7 mouse cellular contexts compared by ENCODE assay signal in genomic region chr3:65392421-65392817, GRCm38 (mm10). TPM values are rescaled to one million over a fixed set of nuclear protein-coding genes. Genes with fewer than 3 reads are reported as not detected.
DNase-seq lines count a peak whose midpoint lies in the region; ATAC-seq lines count a peak whose summit lies in the region.

Gene Ssr3 (minus strand): TSS chr3:65392623.

- no peaks in the 10 kb centered on the region; the same call in 1 of the 2 replicates for H3K36me3 ChIP-seq in embryonic facial prominence, embryonic 11.5 days (replicated peaks; ENCODE audit: control insufficient read depth, insufficient read depth, low read depth, low read length)
- H3K36me3 ChIP-seq in limb, embryonic 10.5 days: peaks cover 32% of the 10 kb centered on the region
- peaks cover 19% of the 10 kb centered on the region for H3K36me3 ChIP-seq in midbrain, embryonic 13.5 days

- H3K27me3 ChIP-seq in embryonic facial prominence, embryonic 11.5 days (ENCODE audit: control insufficient read depth, insufficient read depth, low read length): no peaks in the 10 kb centered on the region
- no peaks in the 10 kb centered on the region for H3K27me3 ChIP-seq in limb, embryonic 10.5 days (ENCODE audit: low read depth, poor library complexity, severe bottlenecking)
- H3K27me3 ChIP-seq in midbrain, embryonic 13.5 days: no peaks in the 10 kb centered on the region

- peak within 1 kb of the TSS; percentile 91 for H3K9ac ChIP-seq in embryonic facial prominence, embryonic 11.5 days (replicated peaks; ENCODE audit: low read length)
- H3K9ac ChIP-seq in midbrain, embryonic 13.5 days (replicated peaks): peak within 1 kb of the TSS; percentile 90

- H3K4me3 ChIP-seq in embryonic facial prominence, embryonic 11.5 days (ENCODE audit: low read depth, low read length): peak within 1 kb of the TSS; percentile 78
- peak within 1 kb of the TSS; percentile 84 for H3K4me3 ChIP-seq in limb, embryonic 10.5 days
- H3K4me3 ChIP-seq in midbrain, embryonic 13.5 days (replicated peaks): peak within 1 kb of the TSS; percentile 89

- peak; percentile 99 for ATAC-seq in embryonic facial prominence, embryonic 11.5 days (replicated peaks; ENCODE audit: insufficient number of reproducible peaks, low FRiP score, low TSS enrichment, low read depth)
- peak; percentile 93 for ATAC-seq in granulocyte monocyte progenitor cell, adult 5-6 weeks (replicated peaks; ENCODE audit: poor library complexity, severe bottlenecking)
- ATAC-seq in midbrain, embryonic 13.5 days: peak; percentile 100

- no peaks in the 10 kb centered on the region for H3K9me3 ChIP-seq in embryonic facial prominence, embryonic 11.5 days (replicated peaks; ENCODE audit: control insufficient read depth, low read length)
- H3K9me3 ChIP-seq in limb, embryonic 10.5 days (replicated peaks): no peaks in the 10 kb centered on the region
- H3K9me3 ChIP-seq in midbrain, embryonic 13.5 days: no peaks in the 10 kb centered on the region

- no peaks in the 10 kb centered on the region for H3K4me1 ChIP-seq in embryonic facial prominence, embryonic 11.5 days (ENCODE audit: control insufficient read depth, insufficient read depth, low read length)
- peaks cover 5% of the 10 kb centered on the region; the same call in 1 of the 2 replicates for H3K4me1 ChIP-seq in limb, embryonic 10.5 days
- H3K4me1 ChIP-seq in midbrain, embryonic 13.5 days (replicated peaks): peaks cover 18% of the 10 kb centered on the region

- peak within 1 kb of the TSS; percentile 79 for H3K27ac ChIP-seq in embryonic facial prominence, embryonic 11.5 days (replicated peaks; ENCODE audit: low read depth, low read length)
- H3K27ac ChIP-seq in limb, embryonic 10.5 days: peak within 1 kb of the TSS; percentile 96
- peak within 1 kb of the TSS; percentile 86 for H3K27ac ChIP-seq in midbrain, embryonic 13.5 days

- DNase-seq in adrenal gland, postnatal 14 days: peak; percentile 97
- DNase-seq in embryonic facial prominence, embryonic 11.5 days (ENCODE audit: low spot score): peak; percentile 98
- peak; percentile 98 for DNase-seq in kidney, adult 11 months
- DNase-seq in limb, embryonic 10.5 days (ENCODE audit: low spot score): peak; percentile 93
- peak; percentile 86 for DNase-seq in spleen, adult 12 weeks (ENCODE audit: low spot score)

- peak within 1 kb of the TSS; percentile 79 for H3K4me2 ChIP-seq in embryonic facial prominence, embryonic 11.5 days (ENCODE audit: low read depth, low read length)
- H3K4me2 ChIP-seq in midbrain, embryonic 13.5 days (replicated peaks): peak within 1 kb of the TSS; percentile 74

- WGBS in embryonic facial prominence, embryonic 11.5 days: under 1% methylated on average over 36 of the region's 36 CpGs
- WGBS in limb, embryonic 10.5 days: under 1% methylated on average over 36 of the region's 36 CpGs
- under 1% methylated on average over 36 of the region's 36 CpGs for WGBS in midbrain, embryonic 13.5 days

RNA-seq across cellular contexts. Expression of gene Ssr3, which starts in this region (rescaled TPM):
- 168 and 188 TPM in 2 replicates for total RNA-seq in adrenal gland, postnatal 14 days (2021)
- 306 and 333 TPM in 2 replicates for polyA plus RNA-seq in embryonic facial prominence, embryonic 11.5 days (2014; fragmentation: Nextera tagmentation; extraction: Ambion mirVana)
- total RNA-seq in granulocyte monocyte progenitor cell, adult 5-6 weeks (2014; fragmentation: Nextera tagmentation): 316 and 354 TPM in 2 replicates
- total RNA-seq in granulocyte monocyte progenitor cell, adult 5-6 weeks (2017): 429 and 473 TPM in 2 replicates
- polyA plus RNA-seq in limb, embryonic 10.5 days (2016; fragmentation: Nextera tagmentation; extraction: Ambion mirVana): 226 and 253 TPM in 2 replicates
- polyA plus RNA-seq in midbrain, embryonic 13.5 days (2015; fragmentation: Nextera tagmentation; extraction: Ambion mirVana): 171 and 177 TPM in 2 replicates

Comparison
In these comparisons a context has a peak if more than half of its experiments do, and no peak if none do; other contexts are left out.
1. Peak in every context shown above with its lines: DNase-seq, ATAC-seq, H3K4me3 ChIP-seq and H3K27ac ChIP-seq.